Mouse (Mus musculus) neural tube, embryonic 11.5 days (tissue): ENCODE data around the gene Klhl30. TPM values are rescaled to one million over a fixed set of nuclear protein-coding genes. Genes with fewer than 3 reads are reported as not detected.

ENCODE experiments used
- ATAC-seq: fragments of 200-750 bp; cut with Nextera tagmentation; 2 replicates; pipeline ENCODE4 v1.8.0; 2017; ENCODE audit warnings: moderate number of reproducible peaks, mild to moderate bottlenecking, moderate TSS enrichment, moderate library complexity; ENCODE audit not compliant: insufficient read depth, low FRiP score, low TSS enrichment
- DNase-seq: peaks from one replicate; pipeline ENCODE4 v3.0.0-alpha.2; 2015; ENCODE audit warnings: low spot score
- H3K27ac ChIP-seq: fragments of 300-500 bp; sonication (generic); 2 replicates; pipeline ENCODE4 v1.5.1; 2014; ENCODE audit warnings: low read depth, mild to moderate bottlenecking, low read length
- H3K27me3 ChIP-seq: fragments of 300-500 bp; sonication (generic); 2 replicates; pipeline ENCODE4 v1.6.1; 2014; ENCODE audit warnings: mild to moderate bottlenecking, low read length, mixed read lengths; ENCODE audit not compliant: control insufficient read depth, insufficient read depth
- H3K36me3 ChIP-seq: fragments of 300-500 bp; sonication (generic); 2 replicates; pipeline ENCODE4 v1.6.1; 2014; ENCODE audit warnings: mild to moderate bottlenecking, low read length, moderate library complexity, mixed read lengths; ENCODE audit not compliant: control insufficient read depth, insufficient read depth
- H3K4me1 ChIP-seq: fragments of 300-500 bp; sonication (generic); 2 replicates; pipeline ENCODE4 v1.6.1; 2014; ENCODE audit warnings: low read length, mixed read lengths; ENCODE audit not compliant: control insufficient read depth, insufficient read depth
- H3K4me2 ChIP-seq: fragments of 300-500 bp; sonication (generic); 2 replicates; pipeline ENCODE4 v1.6.1; 2014; ENCODE audit warnings: low read depth, mild to moderate bottlenecking, moderate library complexity
- H3K4me3 ChIP-seq: fragments of 300-500 bp; sonication (generic); 2 replicates; pipeline ENCODE4 v1.5.1; 2014; ENCODE audit warnings: low read depth, low read length
- H3K9ac ChIP-seq: fragments of 300-500 bp; sonication (generic); 2 replicates; pipeline ENCODE4 v1.6.1; 2014; ENCODE audit warnings: mild to moderate bottlenecking, low read length
- H3K9me3 ChIP-seq: fragments of 300-500 bp; sonication (generic); 2 replicates; pipeline ENCODE4 v1.6.1; 2016; ENCODE audit warnings: low read length; ENCODE audit not compliant: control insufficient read depth
- WGBS: fragments of 180-500 bp; shearing (Covaris S2); extraction: QIAGEN DNeasy Blood & Tissue Kit; methylation state at CpG from one replicate; pipeline ENCODE4 v1.1.7; 2014; 5-methylcytosine and 5-hydroxymethylcytosine counted together
- polyA plus RNA-seq: library from polyadenylated mRNA; unstranded; fragments of >200 nt; fragmentation: Nextera tagmentation; extraction: Ambion mirVana; gene quantifications from 2 replicates; pipeline ENCODE4 v1.2.1, GENCODE M21; 2014

Gene Klhl30
- polyA plus RNA-seq, 1 experiment from 2014 or later, result 0.97 TPM

DNA sequence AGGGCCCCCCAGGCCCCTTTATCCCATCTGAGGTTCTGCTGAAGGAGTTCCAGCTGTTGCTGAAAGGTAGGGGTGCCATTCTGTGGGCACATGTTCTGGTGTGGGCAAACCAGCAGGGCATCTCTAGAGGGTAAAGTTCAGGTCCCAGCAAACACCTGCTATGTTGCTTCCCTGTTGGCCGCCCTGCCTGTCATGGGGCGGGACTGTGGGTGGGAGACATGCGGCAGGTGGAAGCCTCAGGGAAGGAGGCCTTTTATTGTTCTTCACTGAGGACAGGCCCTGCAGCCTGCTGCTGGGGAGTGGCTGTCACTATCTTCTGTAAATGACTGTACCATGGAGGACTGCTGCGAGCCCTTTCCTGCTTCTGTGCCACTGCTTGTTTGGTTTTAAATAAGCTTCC, 18.6 kb downstream of the Klhl30 start:
- H3K4me2 ChIP-seq, result no peak overlapping the region
- peaks cover 7% of the 10 kb centered on the region; the same call in 1 of the 2 replicates for H3K4me1 ChIP-seq
- DNase-seq, result no peak
- H3K36me3 ChIP-seq, result peaks cover 9% of the 10 kb centered on the region
- H3K4me3 ChIP-seq, result no peak overlapping the region
- 62% methylated on average over 4 of the region's 4 CpGs for WGBS
- H3K27ac ChIP-seq, result no peak overlapping the region
- H3K9me3 ChIP-seq, result no peaks in the 10 kb centered on the region
- no peak for ATAC-seq
- H3K9ac ChIP-seq, result no peak overlapping the region
- H3K27me3 ChIP-seq, result peaks cover 3% of the 10 kb centered on the region; the same call in 1 of the 2 replicates

GRCm38 (mm10) chr1:91370055-91370454, 19.2 kb downstream of the Klhl30 start:
- Histone ChIP-seq H3K27me3 (peaks cover 3% of the 10 kb centered on the region; the same call in 1 of the 2 replicates), H3K4me1 (peaks cover 7% of the 10 kb centered on the region; the same call in 1 of the 2 replicates), H3K9ac (no peak overlapping the region), H3K27ac (no peak overlapping the region), H3K4me3 (no peak overlapping the region), H3K4me2 (no peak overlapping the region), H3K36me3 (peaks cover 11% of the 10 kb centered on the region), H3K9me3 (no peaks in the 10 kb centered on the region)
- DNase-seq (no peak), ATAC-seq (no peak)
- WGBS, result 89% methylated on average over 23 of the region's 23 CpGs

DNA sequence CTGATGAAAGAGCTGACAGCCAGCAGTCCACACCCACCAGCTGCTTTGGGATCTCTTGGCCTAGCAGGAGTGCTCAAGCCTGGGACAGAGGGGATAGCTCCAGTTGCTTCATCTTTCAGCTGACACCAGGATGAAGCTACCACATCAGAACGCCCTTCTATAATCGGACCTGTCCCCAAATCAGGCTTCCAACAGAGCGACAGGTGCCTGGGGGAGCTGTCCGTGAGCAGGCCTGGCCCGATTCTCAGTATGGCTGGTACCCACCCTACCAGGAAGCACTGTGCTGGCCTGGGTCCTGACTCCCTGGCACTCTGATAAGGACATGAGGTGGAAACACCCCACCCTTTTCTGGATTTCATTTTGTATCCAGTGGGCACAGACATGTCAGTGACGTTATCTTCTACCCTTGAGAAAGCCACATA, 22.6 kb downstream of the Klhl30 start:
- Histone ChIP-seq H3K36me3 (peaks cover 32% of the 10 kb centered on the region), H3K27me3 (no peaks in the 10 kb centered on the region), H3K9ac (no peak overlapping the region), H3K4me3 (no peak overlapping the region), H3K9me3 (no peaks in the 10 kb centered on the region), H3K4me1 (no peaks in the 10 kb centered on the region), H3K27ac (no peak overlapping the region), H3K4me2 (no peak overlapping the region)
- ATAC-seq (no peak), DNase-seq (no peak)
- WGBS, result 95% methylated on average over 6 of the region's 6 CpGs

GRCm38 (mm10) chr1:91380453-91381090, 29.8 kb downstream of the Klhl30 start:
- no peak overlapping the region for H3K4me2 ChIP-seq
- DNase-seq (peak; percentile 85), ATAC-seq (no peak; the same call in 1 of the 2 replicates)
- no peaks in the 10 kb centered on the region for H3K9me3 ChIP-seq
- no peaks in the 10 kb centered on the region for H3K27me3 ChIP-seq
- H3K9ac ChIP-seq, result no peak overlapping the region
- no peak overlapping the region for H3K27ac ChIP-seq
- H3K4me1 ChIP-seq, result no peaks in the 10 kb centered on the region
- peaks cover 38% of the 10 kb centered on the region for H3K36me3 ChIP-seq
- no peak overlapping the region for H3K4me3 ChIP-seq
- WGBS, result 63% methylated on average over 7 of the region's 7 CpGs

- Histone ChIP-seq H3K9me3 (no peaks in the 10 kb centered on the region), H3K4me1 (no peaks in the 10 kb centered on the region), H3K9ac (no peak overlapping the region), H3K27me3 (no peaks in the 10 kb centered on the region), H3K36me3 (peaks cover 36% of the 10 kb centered on the region), H3K4me2 (no peak overlapping the region), H3K4me3 (no peak overlapping the region), H3K27ac (no peak overlapping the region)
- 95% methylated on average over 4 of the region's 4 CpGs for WGBS
- DNase-seq, result no peak
- ATAC-seq, result no peak
Measured at GRCm38 (mm10) chr1:91381091-91381471, 30.3 kb downstream of the Klhl30 start.

DNA sequence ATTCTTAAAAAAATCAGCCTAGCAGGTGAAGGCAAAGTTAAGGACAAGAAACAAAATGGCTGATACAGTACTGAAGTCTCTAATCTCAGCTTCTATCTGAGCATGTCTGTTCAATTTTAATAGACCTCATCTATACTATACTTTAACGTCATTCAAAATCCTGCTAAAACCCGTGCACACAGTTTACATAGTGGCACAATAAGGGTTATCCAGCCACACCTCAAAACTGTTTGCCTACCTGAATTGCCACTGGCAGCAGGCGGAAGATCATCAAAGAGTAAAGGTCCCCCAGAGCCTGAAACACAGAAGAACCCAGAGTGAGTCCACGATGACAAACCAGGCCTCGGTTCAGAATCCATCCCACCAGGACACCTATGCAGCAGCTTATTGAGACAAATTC, 39.6 kb downstream of the Klhl30 start:
- Histone ChIP-seq H3K9ac (no peak overlapping the region), H3K4me2 (no peak overlapping the region), H3K4me1 (no peaks in the 10 kb centered on the region), H3K4me3 (no peak overlapping the region), H3K27ac (no peak overlapping the region), H3K27me3 (no peaks in the 10 kb centered on the region), H3K36me3 (peaks cover 19% of the 10 kb centered on the region), H3K9me3 (no peaks in the 10 kb centered on the region)
- WGBS, result 95% methylated on average over 5 of the region's 5 CpGs
- ATAC-seq, result no peak
- DNase-seq, result no peak

DNA sequence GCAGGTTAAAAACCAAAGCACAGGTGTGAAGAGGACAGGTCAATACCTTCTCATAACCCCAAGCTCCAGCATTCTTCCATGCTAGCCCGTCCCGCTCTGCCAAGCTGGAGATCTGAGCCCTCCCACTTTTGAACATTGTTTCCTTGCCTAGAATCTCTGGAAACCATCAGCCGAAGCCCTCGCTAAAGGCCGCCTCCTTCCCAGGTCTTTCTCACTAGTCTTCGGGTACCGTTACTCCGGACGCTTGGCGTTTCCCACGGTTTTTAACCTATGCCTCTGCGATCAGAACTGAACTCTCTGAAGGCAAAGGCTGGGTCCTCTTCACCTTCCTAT, 47.1 kb downstream of the Klhl30 start:
- peak overlapping the region; percentile 67; the same call in 1 of the 2 replicates for H3K27ac ChIP-seq
- no peaks in the 10 kb centered on the region; the same call in 1 of the 2 replicates for H3K36me3 ChIP-seq
- no peaks in the 10 kb centered on the region for H3K9me3 ChIP-seq
- no peaks in the 10 kb centered on the region for H3K27me3 ChIP-seq
- peak overlapping the region; percentile 90 for H3K4me2 ChIP-seq
- H3K4me3 ChIP-seq, result peak overlapping the region; percentile 86
- under 1% methylated on average over 12 of the region's 12 CpGs for WGBS
- peak overlapping the region; percentile 86 for H3K9ac ChIP-seq
- peaks cover 12% of the 10 kb centered on the region for H3K4me1 ChIP-seq
- DNase-seq, result no peak
- ATAC-seq, result no peak

GRCm38 (mm10) chr1:91398260-91399062, 47.6 kb downstream of the Klhl30 start, which contains the start of gene Ilkap:
TSS of gene Ilkap (minus strand) at chr1:91398815.
- Histone ChIP-seq H3K9me3 (no peaks in the 10 kb centered on the region), H3K4me2 (peak within 1 kb of the TSS; percentile 90), H3K9ac (peak within 1 kb of the TSS; percentile 86), H3K27me3 (no peaks in the 10 kb centered on the region), H3K36me3 (no peaks in the 10 kb centered on the region; the same call in 1 of the 2 replicates), H3K4me1 (peaks cover 12% of the 10 kb centered on the region), H3K27ac (peak within 1 kb of the TSS; percentile 67), H3K4me3 (peak within 1 kb of the TSS; percentile 86)
- WGBS, result under 1% methylated on average over 60 of the region's 91 CpGs
- DNase-seq (peak; percentile 92), ATAC-seq (peak; percentile 92)
